Mouse (Mus musculus): ENCODE measurements around the gene Camta1.

Camta1 gene

GRCm38 (mm10) chr4:151242751-151243150 is 618.9 kb downstream of the Camta1 start:
- no peak for DNase-seq

GRCm38 (mm10) chr4:151240465-151240864 is 621.2 kb downstream of the Camta1 start:
- no peak for DNase-seq

- DNase-seq, result peak; percentile 94
These were observed 622.5 kb downstream of the Camta1 start for GRCm38 (mm10) chr4:151238970-151239684.

DNA sequence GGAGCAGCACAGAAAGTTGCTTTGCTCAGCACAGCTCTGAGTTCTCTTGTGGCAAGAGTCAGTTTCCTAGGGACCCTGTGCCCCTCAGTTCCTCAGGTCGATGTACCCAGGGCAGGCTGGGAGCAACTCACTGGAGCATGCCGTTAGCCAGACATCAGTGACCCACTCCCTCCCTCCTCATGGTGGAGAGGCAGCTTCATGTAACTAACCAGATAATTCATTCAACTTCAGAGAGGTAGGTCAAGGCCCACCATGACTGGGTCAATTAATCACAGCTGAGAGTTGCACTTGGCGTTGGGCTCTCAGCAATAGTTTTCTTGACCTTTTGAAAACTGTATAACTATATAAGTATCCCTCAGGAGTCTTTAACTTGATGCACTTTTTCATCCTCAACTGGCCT is 624.2 kb downstream of the Camta1 start:
- no peak for DNase-seq

DNA sequence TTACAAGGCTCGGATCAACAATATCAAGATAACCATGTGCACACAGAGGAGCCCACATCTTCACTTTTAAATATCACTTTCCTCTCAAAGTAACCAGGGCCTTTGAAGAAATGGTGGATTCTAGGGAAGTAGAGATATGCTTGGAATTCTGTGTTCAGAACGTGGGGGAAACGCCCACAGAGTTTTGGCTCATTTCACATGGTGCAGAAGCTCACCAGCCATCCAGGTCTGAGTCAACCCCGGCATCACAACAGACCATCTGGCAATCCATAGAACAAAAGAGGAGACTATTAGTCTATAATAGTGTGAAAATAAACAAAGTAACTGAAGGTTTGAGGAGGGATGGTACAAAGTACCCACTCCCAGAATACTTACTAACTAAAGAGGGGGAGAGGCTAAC is 626.7 kb downstream of the Camta1 start:
- no peak for DNase-seq

GRCm38 (mm10) chr4:151232028-151232427 is 629.6 kb downstream of the Camta1 start:
- no peak for DNase-seq

GRCm38 (mm10) chr4:151229073-151229472 is 632.6 kb downstream of the Camta1 start:
- no peak for DNase-seq

DNA sequence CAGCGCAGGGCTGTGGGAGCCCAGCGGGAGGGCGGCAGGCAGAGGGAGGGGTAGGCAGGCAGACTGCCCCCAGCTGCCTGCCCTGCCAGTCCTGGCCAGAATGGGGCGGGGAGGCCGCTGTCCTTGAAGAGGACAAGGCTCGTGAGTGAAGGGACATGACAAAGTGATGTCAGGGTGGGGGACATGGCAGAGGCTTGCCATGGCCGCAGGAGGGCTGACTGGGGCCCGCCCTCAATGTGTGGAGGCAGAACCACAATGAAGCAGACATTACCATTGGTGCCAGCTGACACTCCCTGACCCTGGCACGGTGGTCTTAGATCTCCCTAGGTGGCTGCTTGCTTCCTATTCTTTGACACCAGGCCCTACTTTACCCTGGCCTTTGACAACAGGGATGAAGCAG is 635.2 kb downstream of the Camta1 start:
- DNase-seq, result no peak

- no peak for DNase-seq
These were observed 637.7 kb downstream of the Camta1 start for GRCm38 (mm10) chr4:151224017-151224416.

DNA sequence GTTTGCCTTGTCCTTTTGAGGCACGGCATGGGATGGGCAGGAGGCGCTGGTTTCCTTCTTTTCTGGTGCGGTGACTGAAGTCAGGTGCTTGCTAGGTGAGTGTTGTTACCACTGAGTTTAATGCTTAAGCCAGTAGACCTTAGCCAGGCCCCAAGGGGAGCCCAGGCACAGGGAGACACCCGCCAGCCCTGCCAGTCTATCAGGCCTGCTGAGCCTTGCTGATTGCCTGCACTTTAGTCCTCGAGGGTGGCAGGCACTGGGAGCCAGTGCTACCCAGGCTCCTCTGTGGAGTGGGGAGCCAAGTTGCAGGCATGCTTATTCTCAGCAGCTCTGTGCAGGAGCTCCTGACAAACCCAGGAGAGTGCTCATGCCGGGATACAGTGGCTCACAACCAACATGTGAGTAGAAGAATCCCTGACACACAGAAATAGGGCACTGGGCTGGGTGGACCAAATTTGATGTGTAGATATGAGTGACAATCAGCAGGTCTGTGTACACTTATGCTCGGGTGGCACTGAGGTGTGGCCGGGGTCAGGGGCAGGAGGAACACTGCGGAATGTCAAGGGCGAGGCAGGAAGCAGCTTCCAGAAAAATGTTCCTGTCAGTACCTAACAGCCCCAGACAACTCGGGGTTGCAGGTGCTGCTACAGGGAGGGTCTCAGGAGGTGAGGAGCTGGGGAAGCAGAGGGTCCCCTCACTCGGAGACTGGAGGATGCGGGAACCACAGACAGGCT is 638.2 kb downstream of the Camta1 start:
- DNase-seq, result no peak

- no peak for DNase-seq
These were observed 639.0 kb downstream of the Camta1 start for GRCm38 (mm10) chr4:151222635-151223034.

DNA sequence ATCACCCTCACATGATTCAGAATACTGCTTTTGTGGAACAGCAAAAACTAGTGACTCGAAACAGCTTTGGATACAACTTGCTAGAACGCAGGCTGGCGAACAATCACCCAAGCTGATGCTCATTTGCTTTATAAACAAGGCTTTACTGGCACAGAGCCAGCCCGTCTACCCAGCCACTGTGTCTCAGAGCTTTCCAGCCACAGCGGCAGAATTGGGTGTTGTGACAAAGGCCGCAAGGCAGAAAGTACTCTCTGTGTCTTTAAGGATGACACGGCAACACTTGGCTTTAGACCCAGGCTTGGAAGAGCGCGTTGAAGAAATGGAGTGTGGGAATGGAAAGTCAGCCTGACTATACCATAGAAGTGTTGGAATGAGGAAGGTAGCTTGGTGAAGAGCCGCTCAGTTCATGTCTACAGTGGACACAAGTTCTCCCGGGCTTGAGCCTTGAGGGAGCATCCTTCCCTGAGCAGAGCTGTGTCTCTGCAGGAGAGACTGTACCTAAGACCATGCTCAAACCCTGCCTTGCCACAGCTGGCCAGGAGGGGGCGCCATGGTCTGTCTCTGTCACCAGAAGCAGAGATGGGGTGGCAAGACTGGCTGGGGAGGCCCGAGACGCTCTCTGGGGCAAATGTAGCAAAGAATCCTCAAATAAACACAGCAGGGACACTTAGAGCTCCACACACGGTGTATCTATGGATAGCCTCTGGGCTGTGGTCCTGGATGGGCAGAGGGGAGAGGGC is 645.0 kb downstream of the Camta1 start:
- DNase-seq, result no peak

DNA sequence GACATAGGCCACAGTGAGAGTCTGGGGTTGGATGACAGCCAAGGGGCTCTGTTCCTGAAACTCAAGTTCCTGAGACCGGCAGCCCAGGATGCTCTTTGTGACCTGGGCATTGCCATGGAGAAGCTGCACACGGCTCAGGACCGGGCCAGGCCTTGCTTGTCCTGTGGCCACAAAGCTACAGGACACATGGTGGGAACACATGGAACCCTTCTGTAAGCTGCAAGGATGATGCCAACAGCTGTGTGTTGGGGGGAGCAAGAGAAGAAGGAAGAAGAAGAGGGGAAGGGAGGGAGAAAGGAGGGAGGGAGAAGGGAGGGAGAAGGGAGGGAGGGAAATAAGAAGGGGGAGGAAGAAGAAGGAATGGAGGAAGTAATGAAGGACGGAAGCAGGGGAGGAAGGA is 645.8 kb downstream of the Camta1 start:
- no peak for DNase-seq

- no peak for DNase-seq
These were observed 646.5 kb downstream of the Camta1 start for GRCm38 (mm10) chr4:151215179-151215578.

- DNase-seq, result no peak
These were observed 648.2 kb downstream of the Camta1 start for GRCm38 (mm10) chr4:151213475-151213874.

DNA sequence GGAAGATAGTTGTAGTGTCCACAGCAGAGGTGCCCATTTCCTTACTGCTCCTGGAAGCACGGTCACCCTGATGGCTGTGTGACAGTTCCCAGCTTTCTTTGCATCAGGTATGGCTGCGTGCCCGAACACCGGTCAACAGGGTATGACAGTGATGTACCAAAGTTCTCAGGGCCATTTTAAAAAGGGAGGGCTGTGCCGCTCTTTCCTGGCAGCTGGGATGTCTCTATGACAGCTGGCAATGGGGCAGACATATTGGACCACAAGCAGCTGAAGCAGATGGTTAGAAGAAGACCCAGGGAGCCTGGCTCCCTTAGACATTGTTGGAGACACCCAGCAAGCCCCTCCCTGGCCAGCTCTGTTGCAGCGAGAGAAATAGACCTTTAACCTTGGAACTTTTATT is 649.7 kb downstream of the Camta1 start:
- DNase-seq, result no peak

DNA sequence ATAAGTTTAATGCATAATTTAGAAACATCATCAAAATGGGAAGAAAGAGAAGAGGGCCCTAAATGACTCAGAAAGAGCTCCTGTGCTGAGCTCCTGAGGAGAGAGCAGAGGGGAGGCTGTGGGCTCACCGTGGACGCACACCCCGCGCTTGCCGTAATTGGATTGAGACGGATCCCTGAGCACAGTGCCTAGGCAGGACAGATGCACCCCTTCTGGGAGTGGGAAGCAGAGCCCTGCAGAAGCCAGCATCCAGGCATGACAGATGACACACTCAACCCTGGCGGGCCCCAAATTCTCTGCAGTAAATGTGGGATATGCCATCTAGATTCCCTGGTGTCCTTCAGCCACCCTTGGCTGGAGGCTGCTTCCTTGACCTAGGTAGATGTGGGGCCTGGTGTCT is 654.1 kb downstream of the Camta1 start:
- DNase-seq, result no peak

- DNase-seq, result no peak
These were observed 658.8 kb downstream of the Camta1 start for GRCm38 (mm10) chr4:151202891-151203290.

GRCm38 (mm10) chr4:151200316-151200715 is 661.4 kb downstream of the Camta1 start:
- no peak for DNase-seq

DNA sequence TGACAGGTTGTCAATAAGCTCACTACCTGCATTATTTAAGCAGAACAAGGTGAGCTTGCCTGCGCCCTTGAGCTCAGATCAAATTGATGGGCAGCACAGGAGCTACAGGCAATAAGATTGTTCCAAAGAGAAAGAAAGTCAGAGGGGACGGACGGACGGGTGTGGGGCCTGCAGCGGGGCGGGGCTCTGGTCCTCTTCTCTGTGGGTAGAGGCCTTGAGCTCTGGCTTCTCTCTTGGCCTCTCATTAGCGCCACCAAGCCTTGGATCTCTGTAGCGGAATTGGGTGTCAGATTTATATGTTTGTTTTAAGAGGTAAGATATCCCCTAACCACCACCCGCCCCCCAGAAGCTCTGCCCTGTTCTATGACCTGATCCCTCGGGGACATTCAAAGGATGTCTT is 666.5 kb downstream of the Camta1 start:
- DNase-seq, result no peak

DNA sequence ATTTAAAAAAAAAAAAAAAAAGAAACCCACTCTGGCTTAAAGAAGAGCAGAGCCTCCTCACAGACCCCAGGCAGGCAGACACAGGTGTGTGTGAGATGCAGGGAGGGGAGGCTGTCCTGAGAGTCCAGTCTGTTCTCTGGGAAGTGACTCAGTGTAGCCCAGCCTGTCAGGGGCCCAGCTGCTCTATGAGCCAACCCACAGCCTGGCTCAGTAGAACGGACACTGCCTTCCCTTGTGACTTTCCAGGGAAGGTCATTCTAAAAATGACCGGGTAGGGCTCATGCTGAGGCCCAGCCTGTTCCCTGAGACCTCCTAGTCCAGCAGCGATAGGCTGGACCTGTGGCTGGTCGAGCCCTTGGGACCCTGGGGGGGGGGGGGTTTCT is 667.0 kb downstream of the Camta1 start:
- DNase-seq, result peak; percentile 95

GRCm38 (mm10) chr4:151194030-151194714 is 667.5 kb downstream of the Camta1 start:
- DNase-seq, result no peak

DNA sequence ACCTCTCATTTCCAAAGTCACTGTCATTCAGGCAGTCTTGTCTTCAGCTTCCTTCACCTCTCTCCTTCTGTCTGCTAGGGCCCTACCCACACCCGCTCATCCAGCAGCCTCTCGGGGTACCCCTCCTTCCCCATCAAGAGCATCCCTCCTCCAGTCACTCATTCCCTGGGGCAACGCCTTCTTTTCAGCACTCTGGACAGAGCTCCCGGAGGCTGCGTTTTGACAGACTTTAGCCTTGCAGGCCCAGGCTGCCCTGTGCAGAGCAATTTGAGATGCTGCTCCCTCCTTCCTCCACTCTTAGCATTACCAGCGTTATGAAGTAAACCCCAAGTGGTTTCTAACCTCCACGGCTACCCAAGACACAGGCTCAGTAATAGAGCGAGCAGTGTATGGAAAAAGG is 675.2 kb downstream of the Camta1 start:
- DNase-seq, result no peak
